Comparison of ENCODE assay signal across 8 mouse cellular contexts in genomic region chr2:31688074-31688925, GRCm38 (mm10). TPM values are rescaled to one million over a fixed set of nuclear protein-coding genes. Genes with fewer than 3 reads are reported as not detected.
DNase-seq lines count a peak whose midpoint lies in the region; ATAC-seq and TF ChIP-seq lines count a peak whose summit lies in the region.

Gene Abl1, plus strand, starts transcription at chr2:31688376.

- in situ Hi-C loops in ES-E14 (cut with MboI; ENCODE audit: low sequenced_read_pairs in 2 of 2, unreplicated experiment in 2 of 2) = no loop called here

- peak; percentile 36; the same call in 1 of the 2 replicates for TF ChIP-seq CTCF in lung, adult 2 months (IDR thresholded peaks at IDR 0.05; ENCODE audit: insufficient read depth, low read length)

- peak; percentile 56; the same call in 1 of the 2 replicates for TF ChIP-seq POLR2A in lung, adult 2 months (IDR thresholded peaks at IDR 0.05; ENCODE audit: borderline replicate concordance, extremely low read depth, low read depth, low read length)

- H3K27me3 ChIP-seq in forebrain, embryonic 15.5 days = no peaks in the 10 kb centered on the region

- peak; percentile 100 for ATAC-seq in forebrain, embryonic 15.5 days (replicated peaks)
- ATAC-seq in neutrophil, adult 5-6 weeks (ENCODE audit: extremely low read depth, insufficient number of reproducible peaks, low FRiP score, poor library complexity, severe bottlenecking) = peak; percentile 99

- WGBS in forebrain, embryonic 15.5 days = under 1% methylated on average over 64 of the region's 64 CpGs
- under 1% methylated on average over 64 of the region's 64 CpGs for WGBS in lung, adult 2 months

- H3K27ac ChIP-seq in ES-E14 (ENCODE audit: insufficient read depth, low read depth, low read length, poor library complexity, severe bottlenecking) = peak within 1 kb of the TSS; percentile 92
- H3K27ac ChIP-seq in forebrain, embryonic 15.5 days (replicated peaks) = peak within 1 kb of the TSS; percentile 97

- peak within 1 kb of the TSS; percentile 74 to 99 for H3K4me3 ChIP-seq in ES-E14 (ENCODE audit: insufficient read depth in 1 of 2, low read depth in 1 of 2, low read length in 2 of 2, poor library complexity in 1 of 2, severe bottlenecking in 1 of 2)
- H3K4me3 ChIP-seq in forebrain, embryonic 15.5 days = peak within 1 kb of the TSS; percentile 78
- peak within 1 kb of the TSS; percentile 68 for H3K4me3 ChIP-seq in lung, adult 2 months (replicated peaks; ENCODE audit: extremely low read depth, low read depth, low read length)

- DNase-seq in ES-E14 (ENCODE audit: low read depth, low spot score) = peak; percentile 94
- DNase-seq in cerebellum, adult 11-12 months = peak; percentile 96
- DNase-seq in heart, postnatal 25 days (ENCODE audit: low spot score) = peak; percentile 95
- DNase-seq in layer of hippocampus, adult 18-20 months (ENCODE audit: low spot score in 2 of 2) = peak; percentile 95 to 97
- DNase-seq in lung, adult 2 months = peak; percentile 91
- peak; percentile 94 to 95 for DNase-seq in thymus, adult 18-20 months

- no peaks in the 10 kb centered on the region for H3K9me3 ChIP-seq in ES-E14 (ENCODE audit: control insufficient read depth, insufficient read depth, low read depth, low read length)
- no peaks in the 10 kb centered on the region for H3K9me3 ChIP-seq in forebrain, embryonic 15.5 days

- no peaks in the 10 kb centered on the region for H3K36me3 ChIP-seq in ES-E14 (ENCODE audit: control insufficient read depth, insufficient read depth, low read length, poor library complexity, severe bottlenecking)
- H3K36me3 ChIP-seq in forebrain, embryonic 15.5 days = no peaks in the 10 kb centered on the region

- H3K4me2 ChIP-seq in forebrain, embryonic 15.5 days (replicated peaks) = peak within 1 kb of the TSS; percentile 74

- peak within 1 kb of the TSS; percentile 98 for H3K9ac ChIP-seq in ES-E14 (ENCODE audit: insufficient read depth, low read depth, low read length, poor library complexity, severe bottlenecking)
- peak within 1 kb of the TSS; percentile 93 for H3K9ac ChIP-seq in forebrain, embryonic 15.5 days (replicated peaks)

- intact Hi-C loops in heart, postnatal 25 days (cut with DNase I) = loop anchor here (5.0 to 10.0 kb wide), 2 partner anchors 159 to 457 kb away; partner anchors contain the start of gene Fibcd1

- H3K4me1 ChIP-seq in ES-E14 (ENCODE audit: control insufficient read depth in 2 of 2, insufficient read depth in 2 of 2, low read length in 2 of 2, poor library complexity in 1 of 2) = peaks cover 0 to 2% of the 10 kb centered on the region in 2 experiments; a peak in 1 of 4 replicates
- H3K4me1 ChIP-seq in forebrain, embryonic 15.5 days = peaks cover 44% of the 10 kb centered on the region
- peaks cover 15% of the 10 kb centered on the region for H3K4me1 ChIP-seq in lung, adult 2 months (ENCODE audit: control insufficient read depth, insufficient read depth, low read length)

TF ChIP-seq in ES-E14, 5 proteins besides CTCF, POLR2A, EP300 and RAD21:
- peak; percentile 91 for TF ChIP-seq CHD2 (IDR thresholded peaks at IDR 0.05; ENCODE audit: low read depth, low read length)
- TF ChIP-seq MAFK (IDR thresholded peaks at IDR 0.05; ENCODE audit: insufficient read depth, low read depth, low read length) = no peak
- TF ChIP-seq ZNF384 (IDR thresholded peaks at IDR 0.05; ENCODE audit: low read depth, low read length) = no peak
- TF ChIP-seq HCFC1 (IDR thresholded peaks at IDR 0.05; ENCODE audit: borderline replicate concordance, insufficient read depth, low read length) = peak; percentile 94
- TF ChIP-seq ZC3H11A (IDR thresholded peaks at IDR 0.05; ENCODE audit: borderline replicate concordance, low read depth, low read length) = no peak

RNA-seq across cellular contexts. Expression of gene Abl1, which starts in this region (rescaled TPM):
- 39.9 and 41.9 TPM in 2 replicates for total RNA-seq in ES-E14 (2012; rRNA removed)
- polyA plus RNA-seq in forebrain, embryonic 15.5 days (2015; fragmentation: Nextera tagmentation; extraction: Ambion mirVana) = 23.6 and 23.7 TPM in 2 replicates
- 10 to 100 TPM; 29.8 to 35.0 TPM for total RNA-seq in heart, postnatal 25 days (2021)
- total RNA-seq in layer of hippocampus, adult 18-20 months (2021) = 10 to 100 TPM; 42.5 to 46.0 TPM
- polyA plus RNA-seq in lung, adult 2 months (2012; rRNA removed) = 55.0 and 61.7 TPM in 2 replicates
- 29.3 and 34.1 TPM in 2 replicates for total RNA-seq in neutrophil, adult 5-6 weeks (2017)

Comparison
In these comparisons a context has a peak if more than half of its experiments do, and no peak if none do; other contexts are left out.
1. Peak in every context shown above with its lines: DNase-seq, ATAC-seq, H3K4me3 ChIP-seq and H3K27ac ChIP-seq.